Mouse (Mus musculus) C2C12 (cell line): ENCODE data around the gene Aym1. TPM values are rescaled to one million over a fixed set of nuclear protein-coding genes. Genes with fewer than 3 reads are reported as not detected.

Source experiments
- H3K27me3 ChIP-seq: one replicate; pipeline ENCODE4 v1.6.1; 2011; ENCODE audit not compliant: control insufficient read depth, insufficient read depth, insufficient read length
- H3K36me3 ChIP-seq: one replicate; pipeline ENCODE4 v1.6.1; 2011; ENCODE audit not compliant: control insufficient read depth, insufficient read depth
- H3K4me3 ChIP-seq: one replicate; pipeline ENCODE4 v1.5.1; 2011; ENCODE audit warnings: mild to moderate bottlenecking, control low read depth; ENCODE audit not compliant: poor library complexity, insufficient read depth, severe bottlenecking
- H3K79me2 ChIP-seq: one replicate; pipeline ENCODE4 v1.6.1; 2011; ENCODE audit not compliant: control insufficient read depth, insufficient read depth
- H3K79me3 ChIP-seq: one replicate; pipeline ENCODE4 v1.6.1; 2011; ENCODE audit warnings: low read depth, control low read depth
- H3ac ChIP-seq: one replicate; pipeline ENCODE3; 2011; ENCODE audit warnings: low read depth; ENCODE audit not compliant: control insufficient read depth, insufficient read length
- CEBPB ChIP-seq: IDR thresholded peaks from one replicate; pipeline ENCODE4 v1.6.1; 2011; ENCODE audit warnings: low read depth, mild to moderate bottlenecking, control low read depth, moderate library complexity
- CTCF ChIP-seq: IDR thresholded peaks from one replicate; pipeline ENCODE4 v1.5.1; 2011; ENCODE audit not compliant: control insufficient read depth, insufficient read depth, insufficient read length
- FOSL1 ChIP-seq: IDR thresholded peaks from one replicate; pipeline ENCODE4 v1.8.0; 2011; ENCODE audit warnings: mild to moderate bottlenecking, low read length; ENCODE audit not compliant: poor library complexity, insufficient read depth, severe bottlenecking
- MAX ChIP-seq: IDR thresholded peaks from one replicate; pipeline ENCODE4 v1.6.1; 2011; ENCODE audit warnings: mild to moderate bottlenecking, control low read depth
- MYOD1 ChIP-seq: IDR thresholded peaks from one replicate; pipeline ENCODE4 v1.6.1; 2011; ENCODE audit warnings: low read depth; ENCODE audit not compliant: control insufficient read depth, insufficient read length
- MYOG ChIP-seq: IDR thresholded peaks from one replicate; pipeline ENCODE4 v1.6.1; 2011; ENCODE audit not compliant: control insufficient read depth, insufficient read length; ENCODE audit errors: extremely low read depth
- USF1 ChIP-seq: IDR thresholded peaks from one replicate; pipeline ENCODE4 v1.6.1; 2011; ENCODE audit warnings: low read depth, mild to moderate bottlenecking, control low read depth, moderate library complexity
- microRNA-seq: library from miRNA; unstranded; fragments of <30 nt; microRNA quantifications from one replicate; pipeline ENCODE4, GENCODE M21; 2019; ENCODE audit warnings: borderline microRNAs expressed
- polyA plus RNA-seq: library from polyadenylated mRNA; unstranded; fragments of >200 nt; fragmentation: generic; extraction: Trizol; gene quantifications from one replicate; pipeline ENCODE4 v1.2.1, GENCODE M21; 2012; ENCODE audit warnings: missing spikeins

The Aym1 gene
- polyA plus RNA-seq, 1 experiment: not detected

- Histone ChIP-seq H3K27me3 (peaks cover 28% of the 10 kb centered on the region), H3K79me3 (no peaks in the 10 kb centered on the region), H3ac (no peak overlapping the region), H3K4me3 (no peak overlapping the region), H3K36me3 (no peaks in the 10 kb centered on the region), H3K79me2 (no peaks in the 10 kb centered on the region)
- TF ChIP-seq MAX: no peak
- no peak for TF ChIP-seq CEBPB
- no peak for TF ChIP-seq MYOD1
- no peak for TF ChIP-seq MYOG
- TF ChIP-seq CTCF: no peak
- TF ChIP-seq USF1: no peak
- TF ChIP-seq FOSL1: no peak
These were observed 40.6 kb downstream of the Aym1 start for GRCm38 (mm10) chr5:113397443-113398317.

GRCm38 (mm10) chr5:113402702-113403101 is 45.6 kb downstream of the Aym1 start:
- H3ac ChIP-seq: no peak overlapping the region
- no peaks in the 10 kb centered on the region for H3K79me3 ChIP-seq
- H3K27me3 ChIP-seq: peaks cover 12% of the 10 kb centered on the region
- H3K4me3 ChIP-seq: no peak overlapping the region
- H3K79me2 ChIP-seq: no peaks in the 10 kb centered on the region
- TF ChIP-seq CEBPB (no peak), FOSL1 (no peak), MAX (no peak), MYOG (no peak), CTCF (no peak)
- H3K36me3 ChIP-seq: no peaks in the 10 kb centered on the region

GRCm38 (mm10) chr5:113407346-113407745 is 50.3 kb downstream of the Aym1 start:
- Histone ChIP-seq H3K36me3 (no peaks in the 10 kb centered on the region), H3K79me2 (no peaks in the 10 kb centered on the region), H3ac (no peak overlapping the region), H3K79me3 (no peaks in the 10 kb centered on the region), H3K4me3 (no peak overlapping the region), H3K27me3 (peaks cover 14% of the 10 kb centered on the region)
- no peak for TF ChIP-seq FOSL1
- no peak for TF ChIP-seq CEBPB
- TF ChIP-seq CTCF: no peak
- no peak for TF ChIP-seq MYOG
- no peak for TF ChIP-seq MYOD1
- no peak for TF ChIP-seq MAX
- no peak for TF ChIP-seq USF1

Small RNA genes lying within 50 kb of the gene (microRNA-seq; reads per million reads assigned to microRNA genes)
- gene Mir7229 (not detected), gene Mir7230 (not detected)

Other genes with a start within 250 kb of the Aym1 start
- 8.4 TPM for gene 2900026A02Rik, start 136.1 kb upstream of the Aym1 start, polyA plus RNA-seq
- gene Tmem211, start 130.4 kb upstream of the Aym1 start, polyA plus RNA-seq: not detected
- gene Sgsm1, start 46.5 kb upstream of the Aym1 start, polyA plus RNA-seq: 1.9 TPM
- not detected for gene Wscd2, start 133.0 kb downstream of the Aym1 start, polyA plus RNA-seq